8 mouse cellular contexts compared by ENCODE assay signal in the genomic region with DNA sequence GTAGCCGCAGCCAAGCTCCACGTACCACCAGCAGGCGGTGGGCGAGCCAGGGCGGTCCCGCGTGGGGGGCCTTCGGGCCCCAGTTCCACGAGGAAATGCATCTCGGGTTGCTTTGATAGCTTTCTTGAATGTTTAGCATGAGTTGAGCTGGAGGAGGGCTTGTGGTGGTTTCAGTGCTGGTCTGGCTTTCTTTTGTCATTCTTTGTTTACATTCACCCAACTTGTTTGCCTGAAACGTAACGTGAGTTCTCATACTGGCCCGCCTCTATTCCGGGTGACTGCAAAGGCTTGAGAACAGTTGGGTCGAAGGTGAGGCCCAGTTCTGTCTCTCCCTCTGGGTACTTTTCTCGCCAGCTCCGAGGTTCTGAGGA. TPM values are rescaled to one million over a fixed set of nuclear protein-coding genes. Genes with fewer than 3 reads are reported as not detected.
DNase-seq lines count a peak whose midpoint lies in the region; ATAC-seq and TF ChIP-seq lines count a peak whose summit lies in the region.

No protein-coding gene starts in this region.

- H3K27ac ChIP-seq in cortical plate, adult 2 months (ENCODE audit: insufficient read depth, low read length) = no peak overlapping the region
- H3K27ac ChIP-seq in lung, embryonic 16.5 days (ENCODE audit: low read length) = peak overlapping the region; percentile 90

- DNase-seq in urinary bladder, adult 18-20 months (ENCODE audit: low spot score in 2 of 2) = peak; percentile 24 to 59
- DNase-seq in urinary bladder, postnatal 10 days (ENCODE audit: low spot score) = no peak
- peak; percentile 50 to 57 for DNase-seq in heart, postnatal 10 days
- peak; percentile 41 to 66 for DNase-seq in kidney, postnatal 25 days
- DNase-seq in ovary, postnatal 10 days (ENCODE audit: low spot score) = peak; percentile 15

- TF ChIP-seq CTCF in cortical plate, adult 2 months (IDR thresholded peaks at IDR 0.05; ENCODE audit: extremely low read depth, insufficient read depth, low read length) = no peak

- H3K36me3 ChIP-seq in lung, embryonic 16.5 days (ENCODE audit: control insufficient read depth, insufficient read depth, low read length) = peaks cover 6% of the 10 kb centered on the region; the same call in 1 of the 2 replicates

- WGBS in lung, embryonic 16.5 days = under 1% methylated on average over 17 of the region's 17 CpGs

- peak overlapping the region; percentile 86 for H3K4me3 ChIP-seq in cortical plate, adult 2 months (ENCODE audit: insufficient read depth, low read length)
- peak overlapping the region; percentile 95 for H3K4me3 ChIP-seq in lung, embryonic 16.5 days (ENCODE audit: low read length)

- intact Hi-C loops in heart, postnatal 10 days (cut with DNase I) = loop anchor here (5.0 kb wide), 1 partner anchor 548 kb away; no protein-coding TSS in a partner anchor

- no peaks in the 10 kb centered on the region for H3K27me3 ChIP-seq in lung, embryonic 16.5 days (ENCODE audit: control insufficient read depth, insufficient read depth, low read depth, low read length)

- H3K9ac ChIP-seq in lung, embryonic 16.5 days (ENCODE audit: low read length) = peak overlapping the region; percentile 96

- H3K4me1 ChIP-seq in cortical plate, adult 2 months (ENCODE audit: control insufficient read depth, insufficient read depth, low read length) = peaks cover 3% of the 10 kb centered on the region; the same call in 1 of the 2 replicates
- H3K4me1 ChIP-seq in lung, embryonic 16.5 days (replicated peaks; ENCODE audit: control insufficient read depth, insufficient read depth, low read length) = peaks cover 5% of the 10 kb centered on the region

- peak; percentile 17; the same call in 1 of the 2 replicates for ATAC-seq in lung, embryonic 16.5 days (ENCODE audit: low read depth)
- ATAC-seq in monocyte, adult 5-6 weeks (replicated peaks; ENCODE audit: insufficient number of reproducible peaks, low FRiP score, low TSS enrichment, poor library complexity, severe bottlenecking) = no peak

- no peaks in the 10 kb centered on the region for H3K9me3 ChIP-seq in lung, embryonic 16.5 days (ENCODE audit: control insufficient read depth, low read length)

- TF ChIP-seq POLR2A in cortical plate, adult 2 months (IDR thresholded peaks at IDR 0.05; ENCODE audit: extremely low read depth, insufficient read depth, low read length) = no peak

- H3K4me2 ChIP-seq in lung, embryonic 16.5 days (ENCODE audit: low read depth, low read length) = peak overlapping the region; percentile 66

RNA-seq across cellular contexts. Expression of a gene that starts 1.1 kb away (rescaled TPM):
- 106 and 113 TPM in 2 replicates for polyA plus RNA-seq in cortical plate, adult 2 months (2012; rRNA removed)
- 10 to 100 TPM; 38.3 to 39.2 TPM for total RNA-seq in heart, postnatal 10 days (2021)
- polyA plus RNA-seq in lung, embryonic 16.5 days (2015; fragmentation: Nextera tagmentation; extraction: Ambion mirVana) = 32.4 and 35.5 TPM in 2 replicates
- 13.3 to 72.2 TPM (median 17.9 TPM) in 3 replicates for total RNA-seq in monocyte, adult 5-6 weeks (2017)
